Mouse (Mus musculus): ENCODE measurements around the gene Ppard. TPM values are rescaled to one million over a fixed set of nuclear protein-coding genes. Genes with fewer than 3 reads are reported as not detected.

Ppard gene
- polyA plus RNA-seq, 1 experiment from 2014 or later: 1.1 TPM

DNA sequence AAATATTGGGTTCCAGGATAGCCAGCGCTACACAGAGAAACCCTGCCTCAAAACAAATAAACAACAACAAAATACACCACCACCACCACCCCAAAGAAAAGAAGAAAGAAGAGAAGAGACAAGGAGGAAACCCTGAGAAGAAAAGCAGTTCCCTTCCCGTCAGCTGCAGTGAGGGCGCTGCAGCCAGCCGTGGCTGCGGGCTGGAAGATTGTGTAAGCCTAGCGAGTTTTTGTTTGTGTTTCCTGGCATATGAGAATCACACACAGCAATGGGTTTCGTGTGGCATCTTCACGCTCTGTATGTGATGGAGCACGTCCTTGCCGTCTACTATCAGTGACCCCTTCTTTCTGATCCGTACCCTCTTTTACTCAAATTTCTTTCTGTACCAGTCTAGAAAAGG is 14.1 kb downstream of the Ppard start:
- no peaks in the 10 kb centered on the region for H3K36me3 ChIP-seq (ENCODE audit: control insufficient read depth, insufficient read depth, low read length)
- H3K9me3 ChIP-seq (ENCODE audit: control insufficient read depth, low read length): no peaks in the 10 kb centered on the region
- no peak overlapping the region for H3K4me2 ChIP-seq (ENCODE audit: low read length)
- H3K9ac ChIP-seq (ENCODE audit: low read depth, low read length): no peak overlapping the region
- no peaks in the 10 kb centered on the region for H3K27me3 ChIP-seq (replicated peaks; ENCODE audit: control insufficient read depth, insufficient read depth, low read length)
- WGBS: 72% methylated on average over 11 of the region's 11 CpGs
- H3K4me3 ChIP-seq (ENCODE audit: low read length): no peak overlapping the region
- no peak for ATAC-seq
- peak overlapping the region; percentile 25; the same call in 1 of the 2 replicates for H3K27ac ChIP-seq (ENCODE audit: low read depth, low read length)
- H3K4me1 ChIP-seq (ENCODE audit: control insufficient read depth, insufficient read depth, low read depth, low read length): peaks cover 10% of the 10 kb centered on the region

DNA sequence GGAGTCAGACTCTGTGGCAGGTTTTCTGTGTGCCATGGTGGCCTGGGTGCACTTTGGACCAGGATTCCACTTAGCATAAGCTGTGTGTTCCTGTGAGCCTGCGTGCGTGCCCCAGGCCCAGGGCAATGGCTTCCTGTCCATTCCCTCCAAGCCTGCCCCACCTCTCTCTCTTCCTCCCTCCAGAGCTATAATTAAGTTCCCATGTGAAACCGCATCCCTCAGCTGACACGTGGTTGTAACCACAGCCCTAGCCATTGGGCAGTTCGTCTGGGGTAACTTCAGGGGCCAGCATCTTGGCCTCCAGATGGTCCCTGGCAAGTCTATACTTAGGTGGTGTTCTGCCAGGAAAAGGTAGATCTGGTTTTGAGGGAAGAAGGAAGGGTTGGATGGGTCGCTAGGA is 15.1 kb downstream of the Ppard start:
- ATAC-seq: no peak
- 65% methylated on average over 6 of the region's 6 CpGs for WGBS
- H3K4me2 ChIP-seq (ENCODE audit: low read length): no peak overlapping the region
- peaks cover 10% of the 10 kb centered on the region for H3K4me1 ChIP-seq (ENCODE audit: control insufficient read depth, insufficient read depth, low read depth, low read length)
- no peak overlapping the region for H3K27ac ChIP-seq (ENCODE audit: low read depth, low read length)
- H3K4me3 ChIP-seq (ENCODE audit: low read length): no peak overlapping the region
- no peak overlapping the region; the same call in 1 of the 2 replicates for H3K9ac ChIP-seq (ENCODE audit: low read depth, low read length)
- no peaks in the 10 kb centered on the region for H3K27me3 ChIP-seq (replicated peaks; ENCODE audit: control insufficient read depth, insufficient read depth, low read length)
- no peaks in the 10 kb centered on the region for H3K36me3 ChIP-seq (ENCODE audit: control insufficient read depth, insufficient read depth, low read length)
- H3K9me3 ChIP-seq (ENCODE audit: control insufficient read depth, low read length): no peaks in the 10 kb centered on the region

DNA sequence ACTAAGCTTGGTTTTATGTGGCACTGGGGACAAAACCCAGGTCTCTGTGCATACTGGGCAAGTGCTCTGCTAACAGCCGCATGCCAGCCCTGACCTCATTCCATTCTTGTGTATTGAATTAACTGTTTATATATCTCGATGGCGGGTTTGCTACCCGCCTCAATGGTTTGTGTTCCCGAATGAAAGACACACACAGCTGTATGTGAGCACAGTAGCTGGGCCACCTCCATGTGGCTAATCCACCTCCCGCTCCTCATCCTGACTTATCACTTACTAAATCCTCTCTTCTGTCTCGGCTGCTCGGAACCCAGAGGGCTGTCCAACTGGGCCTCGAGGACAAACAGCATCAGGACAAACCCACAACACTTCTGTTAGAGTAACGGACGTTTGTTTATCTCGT is 16.6 kb downstream of the Ppard start:
- ATAC-seq: no peak
- 79% methylated on average over 12 of the region's 12 CpGs for WGBS
- Histone ChIP-seq H3K36me3 (ENCODE audit: control insufficient read depth, insufficient read depth, low read length) (no peaks in the 10 kb centered on the region), H3K27me3 (replicated peaks; ENCODE audit: control insufficient read depth, insufficient read depth, low read length) (no peaks in the 10 kb centered on the region), H3K9ac (ENCODE audit: low read depth, low read length) (no peak overlapping the region), H3K4me1 (ENCODE audit: control insufficient read depth, insufficient read depth, low read depth, low read length) (peaks cover 10% of the 10 kb centered on the region), H3K9me3 (ENCODE audit: control insufficient read depth, low read length) (no peaks in the 10 kb centered on the region), H3K27ac (ENCODE audit: low read depth, low read length) (no peak overlapping the region), H3K4me3 (ENCODE audit: low read length) (no peak overlapping the region), H3K4me2 (ENCODE audit: low read length) (no peak overlapping the region)

DNA sequence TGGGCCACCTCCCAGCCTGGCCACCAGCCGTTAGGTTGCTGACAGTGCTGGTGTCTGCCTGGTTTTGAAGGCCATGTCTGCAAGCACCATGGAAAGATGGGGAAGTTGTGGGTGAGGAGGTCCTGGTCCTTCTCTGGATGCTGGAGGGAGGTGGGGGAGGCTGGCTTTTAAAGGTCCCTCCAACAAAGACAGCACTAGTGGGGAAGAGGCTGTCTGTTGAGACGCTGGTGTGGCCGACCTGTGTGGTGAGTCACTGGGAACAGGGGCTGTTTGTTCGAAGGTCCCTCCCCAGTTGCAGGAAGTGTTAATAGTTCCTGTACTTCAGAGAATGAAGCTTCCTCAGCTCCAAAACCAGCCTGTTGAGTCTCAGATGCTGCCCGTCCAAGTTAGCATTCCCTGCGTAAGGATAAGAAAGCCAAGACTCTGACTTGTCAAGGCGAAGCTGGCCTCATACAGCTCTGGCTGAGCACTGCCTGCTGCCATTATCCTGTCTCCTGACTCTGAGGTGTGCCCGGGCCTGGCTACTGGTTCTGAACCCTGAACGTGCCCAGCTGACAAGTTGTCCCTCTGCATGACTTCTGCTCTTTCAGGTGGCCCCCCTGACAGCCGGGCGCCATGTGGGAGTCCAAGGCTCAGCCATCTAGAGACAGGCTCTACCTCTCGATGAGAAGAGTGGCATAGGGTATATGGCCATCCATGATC is 19.2 kb downstream of the Ppard start:
- H3K27me3 ChIP-seq (replicated peaks; ENCODE audit: control insufficient read depth, insufficient read depth, low read length): no peaks in the 10 kb centered on the region
- H3K36me3 ChIP-seq (ENCODE audit: control insufficient read depth, insufficient read depth, low read length): no peaks in the 10 kb centered on the region
- no peak overlapping the region; the same call in 1 of the 2 replicates for H3K9ac ChIP-seq (ENCODE audit: low read depth, low read length)
- H3K4me1 ChIP-seq (ENCODE audit: control insufficient read depth, insufficient read depth, low read depth, low read length): peaks cover 11% of the 10 kb centered on the region
- H3K27ac ChIP-seq (ENCODE audit: low read depth, low read length): no peak overlapping the region
- H3K4me3 ChIP-seq (ENCODE audit: low read length): no peak overlapping the region
- no peak for ATAC-seq
- H3K4me2 ChIP-seq (ENCODE audit: low read length): no peak overlapping the region
- 87% methylated on average over 12 of the region's 12 CpGs for WGBS
- no peaks in the 10 kb centered on the region for H3K9me3 ChIP-seq (ENCODE audit: control insufficient read depth, low read length)

- H3K4me1 ChIP-seq (ENCODE audit: control insufficient read depth, insufficient read depth, low read depth, low read length): peaks cover 13% of the 10 kb centered on the region
- H3K27ac ChIP-seq (ENCODE audit: low read depth, low read length): no peak overlapping the region
- H3K4me3 ChIP-seq (ENCODE audit: low read length): no peak overlapping the region
Observed at GRCm38 (mm10) chr17:28252281-28252648, 19.8 kb downstream of the Ppard start.

GRCm38 (mm10) chr17:28253216-28253615 is 20.7 kb downstream of the Ppard start:
- WGBS: 72% methylated on average over 7 of the region's 7 CpGs
- Histone ChIP-seq H3K4me3 (ENCODE audit: low read length) (no peak overlapping the region), H3K9me3 (ENCODE audit: control insufficient read depth, low read length) (no peaks in the 10 kb centered on the region), H3K4me2 (ENCODE audit: low read length) (no peak overlapping the region), H3K27ac (ENCODE audit: low read depth, low read length) (no peak overlapping the region), H3K27me3 (replicated peaks; ENCODE audit: control insufficient read depth, insufficient read depth, low read length) (no peaks in the 10 kb centered on the region), H3K36me3 (ENCODE audit: control insufficient read depth, insufficient read depth, low read length) (no peaks in the 10 kb centered on the region), H3K4me1 (ENCODE audit: control insufficient read depth, insufficient read depth, low read depth, low read length) (peaks cover 10% of the 10 kb centered on the region), H3K9ac (ENCODE audit: low read depth, low read length) (no peak overlapping the region)
- ATAC-seq: no peak

More at GRCm38 (mm10) chr17:28252281-28252648, 19.8 kb downstream of the Ppard start:
- Histone ChIP-seq H3K4me2 (ENCODE audit: low read length) (no peak overlapping the region), H3K36me3 (ENCODE audit: control insufficient read depth, insufficient read depth, low read length) (no peaks in the 10 kb centered on the region), H3K9ac (ENCODE audit: low read depth, low read length) (no peak overlapping the region), H3K9me3 (ENCODE audit: control insufficient read depth, low read length) (no peaks in the 10 kb centered on the region), H3K27me3 (replicated peaks; ENCODE audit: control insufficient read depth, insufficient read depth, low read length) (no peaks in the 10 kb centered on the region)
- WGBS: 66% methylated on average over 5 of the region's 5 CpGs
- no peak for ATAC-seq

GRCm38 (mm10) chr17:28254804-28255203 is 22.3 kb downstream of the Ppard start:
- H3K4me1 ChIP-seq (ENCODE audit: control insufficient read depth, insufficient read depth, low read depth, low read length): peaks cover 10% of the 10 kb centered on the region
- H3K9ac ChIP-seq (ENCODE audit: low read depth, low read length): no peak overlapping the region
- no peaks in the 10 kb centered on the region for H3K9me3 ChIP-seq (ENCODE audit: control insufficient read depth, low read length)
- H3K4me3 ChIP-seq (ENCODE audit: low read length): no peak overlapping the region
- H3K36me3 ChIP-seq (ENCODE audit: control insufficient read depth, insufficient read depth, low read length): no peaks in the 10 kb centered on the region
- peak overlapping the region; percentile 45; the same call in 1 of the 2 replicates for H3K27ac ChIP-seq (ENCODE audit: low read depth, low read length)
- H3K4me2 ChIP-seq (ENCODE audit: low read length): no peak overlapping the region
- ATAC-seq: 0 out of 2 replicates have a peak, but pooled peaks have one; percentile 2
- no peaks in the 10 kb centered on the region for H3K27me3 ChIP-seq (replicated peaks; ENCODE audit: control insufficient read depth, insufficient read depth, low read length)
- WGBS: 59% methylated on average over 4 of the region's 4 CpGs

DNA sequence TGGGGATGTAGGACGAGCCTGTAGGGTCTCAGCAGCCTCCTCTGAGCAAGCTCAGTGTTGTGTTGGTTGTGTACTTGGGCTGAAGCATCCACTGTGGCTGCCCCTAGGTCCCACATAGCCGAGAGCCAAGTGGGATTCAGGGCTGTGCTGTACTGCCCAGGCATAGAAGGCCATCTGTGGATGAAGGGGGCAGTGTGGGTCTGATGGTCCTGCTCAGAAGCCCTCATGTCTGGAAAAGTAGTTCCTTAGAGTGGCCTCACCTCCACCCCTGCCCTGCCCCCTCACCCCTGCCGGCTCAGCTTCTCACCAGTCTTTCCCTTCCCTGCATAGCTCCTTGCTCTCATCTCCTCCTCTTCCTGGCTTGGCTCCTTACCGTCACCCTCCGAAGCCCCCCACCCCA is 23.2 kb downstream of the Ppard start:
- Histone ChIP-seq H3K27me3 (replicated peaks; ENCODE audit: control insufficient read depth, insufficient read depth, low read length) (no peaks in the 10 kb centered on the region), H3K9me3 (ENCODE audit: control insufficient read depth, low read length) (no peaks in the 10 kb centered on the region), H3K4me3 (ENCODE audit: low read length) (no peak overlapping the region), H3K9ac (ENCODE audit: low read depth, low read length) (no peak overlapping the region), H3K27ac (ENCODE audit: low read depth, low read length) (no peak overlapping the region; the same call in 1 of the 2 replicates), H3K4me1 (ENCODE audit: control insufficient read depth, insufficient read depth, low read depth, low read length) (peaks cover 10% of the 10 kb centered on the region), H3K36me3 (ENCODE audit: control insufficient read depth, insufficient read depth, low read length) (no peaks in the 10 kb centered on the region), H3K4me2 (ENCODE audit: low read length) (no peak overlapping the region)
- 36% methylated on average over 5 of the region's 5 CpGs for WGBS
- ATAC-seq: no peak

GRCm38 (mm10) chr17:28256651-28257328 is 24.3 kb downstream of the Ppard start:
- peak overlapping the region; percentile 46 for H3K27ac ChIP-seq (ENCODE audit: low read depth, low read length)
- WGBS: 76% methylated on average over 12 of the region's 13 CpGs
- H3K4me3 ChIP-seq (ENCODE audit: low read length): no peak overlapping the region
- no peak overlapping the region for H3K9ac ChIP-seq (ENCODE audit: low read depth, low read length)
- H3K4me1 ChIP-seq (ENCODE audit: control insufficient read depth, insufficient read depth, low read depth, low read length): peaks cover 10% of the 10 kb centered on the region
- no peaks in the 10 kb centered on the region for H3K27me3 ChIP-seq (replicated peaks; ENCODE audit: control insufficient read depth, insufficient read depth, low read length)
- no peaks in the 10 kb centered on the region for H3K9me3 ChIP-seq (ENCODE audit: control insufficient read depth, low read length)
- H3K4me2 ChIP-seq (ENCODE audit: low read length): no peak overlapping the region
- no peak for ATAC-seq
- H3K36me3 ChIP-seq (ENCODE audit: control insufficient read depth, insufficient read depth, low read length): no peaks in the 10 kb centered on the region

Data from hindbrain, embryonic 16.5 days (tissue).